Mouse (Mus musculus) urinary bladder, adult 18-20 months (tissue): ENCODE measurements at regions not wholly inside any gene's neighbourhood (a gene's known extent, or its start where the extent isn't known, plus 50 kb on each side); places are given as distances from the start of the nearest gene placed in this dataset.

ENCODE experiments used
- DNase-seq, 2 experiments: peaks; one replicate each; pipeline ENCODE4 v3.0.0; 2022; ENCODE audit warnings: low spot score in 2 of 2, mixed read lengths in 2 of 2

DNA sequence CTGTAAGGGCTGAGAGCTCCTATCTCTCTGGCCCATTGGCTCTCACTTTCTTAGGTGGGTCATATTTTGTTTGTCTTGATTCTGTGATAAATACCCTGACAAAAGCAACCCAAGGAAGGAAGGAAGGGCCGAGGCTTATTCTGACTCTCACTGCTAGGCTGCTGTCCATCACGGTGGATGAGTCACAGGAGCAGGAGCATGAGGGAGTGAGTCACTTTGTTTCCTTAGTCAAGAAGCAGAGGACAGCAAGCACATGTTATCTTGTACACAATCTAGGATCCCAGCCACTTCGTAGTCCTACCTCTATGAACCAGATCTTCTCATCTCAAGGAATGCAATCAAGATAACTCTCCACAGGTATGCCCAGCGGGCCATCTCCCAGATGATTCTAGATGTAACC is 69.9 kb downstream of the Atp6v1g3 start:
- peak in 1 of 2 experiments; percentile 32 for DNase-seq

DNA sequence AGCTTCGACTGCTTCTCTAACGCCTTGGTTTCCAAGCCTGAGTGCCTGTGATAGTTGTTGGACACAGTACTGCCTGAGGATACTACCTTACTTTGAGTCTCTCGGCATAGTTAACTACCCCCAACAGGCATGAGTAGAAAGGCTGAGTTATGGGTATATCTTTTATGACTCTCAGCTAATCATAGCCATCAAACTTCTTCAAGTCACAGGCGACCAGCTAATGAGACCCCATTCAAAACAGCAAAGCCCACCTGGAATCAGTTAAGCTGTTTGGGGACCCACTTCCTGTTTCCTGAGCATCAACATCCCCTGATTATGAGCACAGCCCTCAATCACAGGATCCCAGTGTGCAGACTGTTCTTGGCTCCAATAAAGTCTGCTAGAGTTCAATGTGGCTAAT is 71.4 kb downstream of the Atp6v1g3 start:
- DNase-seq = no peak

DNA sequence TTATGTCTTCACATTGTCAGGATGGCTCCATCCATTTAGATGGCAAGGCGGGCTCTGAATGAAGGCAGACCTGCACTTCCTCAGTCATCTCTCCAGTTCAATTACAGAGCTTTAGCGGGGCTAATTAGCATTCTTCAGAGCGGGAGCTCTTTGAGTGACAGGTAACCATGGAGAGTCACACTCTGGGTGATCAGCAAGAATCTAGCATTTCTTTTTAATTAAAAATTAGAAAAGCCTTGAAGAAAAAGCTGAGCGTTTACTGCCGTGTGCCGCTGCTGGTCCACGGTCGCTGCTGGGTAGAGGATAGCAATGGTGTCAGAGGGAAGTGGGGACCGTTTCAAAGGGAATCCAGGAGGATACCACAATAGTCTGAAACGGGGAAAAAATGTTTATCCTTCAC is 72.5 kb downstream of the Atp6v1g3 start:
- no peak for DNase-seq

DNA sequence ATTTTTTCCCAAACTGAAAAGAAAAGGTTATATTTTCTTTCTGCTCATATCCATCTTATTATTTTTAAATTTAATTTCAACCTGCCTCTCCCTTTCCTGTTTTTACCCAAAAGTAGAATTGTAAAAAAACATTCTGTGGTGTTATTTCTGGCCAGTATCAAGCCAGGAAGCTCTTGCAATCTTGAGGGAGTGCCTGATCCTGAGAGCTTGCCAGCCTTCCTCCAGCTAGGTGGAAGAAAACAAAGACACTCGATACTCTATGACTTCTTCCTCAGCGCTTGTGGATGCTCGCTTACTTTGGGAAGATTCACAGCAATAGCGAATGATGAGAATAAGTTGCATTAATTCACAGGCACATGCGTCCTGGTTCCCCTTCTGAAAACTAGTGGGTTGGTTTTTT is 73.4 kb downstream of the Atp6v1g3 start:
- no peak for DNase-seq

DNA sequence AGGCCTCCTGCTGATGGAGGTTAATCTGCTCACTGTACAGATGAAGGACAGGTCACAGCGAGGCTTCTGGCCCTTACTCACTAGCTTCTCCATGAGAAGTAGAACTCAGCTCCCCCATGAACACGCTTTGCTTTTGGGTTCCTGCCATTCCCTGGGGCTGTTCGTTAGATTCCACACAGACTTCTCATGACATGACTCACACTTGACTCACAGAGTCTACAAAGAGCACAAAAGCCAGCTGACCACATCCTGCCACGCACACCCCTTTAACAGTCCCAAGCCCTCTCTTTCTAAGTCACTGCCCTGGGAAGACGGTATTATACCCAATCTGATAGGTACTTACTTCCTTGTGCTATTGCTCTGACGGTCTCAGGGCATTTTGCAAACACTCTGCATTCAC is 74.9 kb downstream of the Atp6v1g3 start:
- peak; percentile 26 to 78 for DNase-seq

DNA sequence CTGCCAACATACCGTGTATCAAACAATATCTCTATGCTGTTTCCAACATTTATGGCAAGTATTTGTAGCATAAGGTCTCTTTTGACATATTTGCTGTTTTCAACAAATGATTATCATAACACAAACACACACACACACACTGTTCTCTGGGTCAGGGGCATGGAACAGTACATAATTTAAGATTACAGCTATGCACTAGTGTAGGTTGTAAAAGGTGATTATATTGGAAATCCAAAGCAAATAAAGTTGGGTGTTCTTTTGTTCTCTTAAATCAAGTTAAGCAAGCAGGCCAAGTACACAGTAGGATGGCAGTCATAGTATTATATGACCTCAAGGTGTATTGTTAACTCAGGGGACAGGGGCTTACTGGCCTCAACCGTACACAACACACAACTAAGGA is 75.6 kb downstream of the Atp6v1g3 start:
- no peak for DNase-seq

DNA sequence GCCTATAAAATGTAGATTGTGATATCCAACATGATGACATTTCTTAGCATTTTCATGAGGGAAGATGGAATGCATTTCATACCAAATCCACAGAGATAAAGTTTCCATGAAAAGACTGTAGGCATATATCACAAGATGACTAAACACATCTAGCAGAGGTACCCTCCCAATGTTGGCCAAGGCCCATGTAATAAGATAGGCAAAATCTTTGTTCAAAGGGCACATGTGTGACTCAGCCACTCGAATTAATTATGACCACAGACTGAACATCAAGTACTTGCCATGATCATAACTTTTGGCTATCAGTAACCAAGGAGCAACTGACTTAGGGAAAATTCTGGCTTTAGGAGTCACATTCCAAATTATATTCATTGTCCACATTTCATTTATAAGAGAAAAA is 82.9 kb downstream of the Atp6v1g3 start:
- no peak for DNase-seq

DNA sequence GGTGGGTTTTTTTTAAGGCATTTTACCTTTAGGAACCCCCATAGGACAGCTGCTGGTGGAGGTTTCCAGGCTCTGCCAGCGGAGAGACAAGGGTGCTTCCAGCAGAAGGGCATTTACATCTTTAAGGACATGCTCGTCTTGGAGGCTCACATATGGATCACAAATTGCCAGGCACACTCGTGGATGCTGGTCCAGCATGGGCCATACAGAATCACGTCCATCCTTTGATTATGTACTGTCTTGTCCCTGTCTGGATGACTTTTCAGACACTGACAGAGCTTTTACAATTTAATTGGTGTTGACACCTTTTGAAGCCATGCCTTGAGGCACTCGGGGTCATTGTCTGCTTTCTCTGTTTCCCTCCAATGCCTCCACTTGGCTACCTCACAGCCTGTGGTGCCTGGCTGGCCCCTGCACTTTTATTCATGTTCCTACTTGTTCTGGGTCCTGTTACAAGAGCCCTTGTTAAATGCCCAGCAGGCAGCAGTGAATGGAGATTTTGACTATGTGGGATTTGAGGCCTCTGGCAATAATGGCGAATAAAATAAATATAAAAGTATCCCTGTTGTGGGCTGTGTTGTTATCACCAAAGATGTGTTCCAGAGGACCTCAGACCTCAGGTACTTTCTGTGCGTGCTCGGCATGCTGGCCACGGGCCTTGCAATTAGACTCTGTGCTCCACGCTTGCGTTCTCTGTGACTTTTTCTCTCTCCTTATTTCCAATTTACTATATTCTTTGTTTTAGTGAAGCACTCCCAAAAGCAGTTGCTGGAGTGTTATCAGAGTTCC is 89.3 kb downstream of the Atp6v1g3 start:
- no peak for DNase-seq

DNA sequence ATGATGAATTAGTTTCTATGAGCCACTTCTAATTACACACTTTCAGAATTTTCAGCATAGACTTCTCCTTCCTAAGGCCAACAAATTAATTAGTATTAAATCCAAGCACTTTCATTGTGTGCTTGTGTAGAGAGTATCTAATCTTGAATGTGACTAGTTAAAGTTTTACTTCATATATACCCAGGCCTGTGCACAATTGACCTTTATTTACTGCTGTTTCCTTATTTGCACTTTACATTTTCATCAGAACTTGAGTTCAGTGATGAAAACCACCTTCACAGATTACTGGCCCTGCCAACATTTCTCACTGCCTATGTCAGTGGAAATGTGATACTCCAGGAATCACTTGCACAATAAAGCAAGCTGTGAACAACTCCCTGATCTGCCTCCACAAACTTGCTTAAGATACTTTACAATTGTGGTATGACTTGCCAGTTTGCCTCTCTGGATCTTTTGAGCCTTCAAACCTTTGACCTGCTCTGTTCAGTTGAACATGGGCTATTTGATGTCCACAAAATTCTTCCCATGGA is 96.5 kb downstream of the Atp6v1g3 start:
- no peak for DNase-seq

DNA sequence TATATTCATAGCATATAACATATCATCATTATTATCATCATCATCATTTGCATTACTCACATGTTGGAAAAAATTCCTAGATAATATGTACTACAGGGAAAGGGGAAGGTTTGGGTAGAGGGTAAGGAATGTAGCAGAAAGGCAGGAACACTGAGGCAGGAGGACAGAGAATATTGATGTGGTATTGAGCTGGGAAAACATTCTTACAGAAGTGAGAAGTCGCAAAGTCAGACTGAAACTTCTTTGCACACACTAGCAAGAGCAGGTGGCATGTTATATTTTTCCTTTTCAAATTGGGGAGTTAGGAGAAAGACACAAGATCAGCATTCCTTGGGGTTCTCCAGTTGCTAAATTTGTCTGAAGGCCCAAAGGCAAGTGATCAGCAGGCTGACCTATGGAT is 97.9 kb downstream of the Atp6v1g3 start:
- no peak for DNase-seq

DNA sequence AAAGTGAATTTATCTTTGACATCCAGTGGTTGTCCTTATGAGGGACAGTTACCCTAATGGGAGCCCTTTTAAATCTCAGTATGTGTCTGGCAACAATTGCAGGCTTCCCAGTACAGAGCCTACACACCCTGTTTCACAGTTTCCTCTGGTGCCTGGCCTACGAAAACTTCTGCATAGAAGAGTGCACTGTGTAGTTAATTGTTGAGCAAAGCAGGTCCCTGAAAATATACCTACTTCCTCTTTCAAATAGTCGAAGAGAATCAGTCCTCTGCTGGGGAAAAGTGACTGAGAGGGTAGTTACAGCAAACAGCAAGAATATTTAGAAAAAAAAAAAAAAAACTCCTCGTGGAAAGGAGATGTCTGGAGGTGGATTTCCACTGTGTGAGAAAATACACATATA is 110.6 kb downstream of the Atp6v1g3 start:
- no peak for DNase-seq

DNA sequence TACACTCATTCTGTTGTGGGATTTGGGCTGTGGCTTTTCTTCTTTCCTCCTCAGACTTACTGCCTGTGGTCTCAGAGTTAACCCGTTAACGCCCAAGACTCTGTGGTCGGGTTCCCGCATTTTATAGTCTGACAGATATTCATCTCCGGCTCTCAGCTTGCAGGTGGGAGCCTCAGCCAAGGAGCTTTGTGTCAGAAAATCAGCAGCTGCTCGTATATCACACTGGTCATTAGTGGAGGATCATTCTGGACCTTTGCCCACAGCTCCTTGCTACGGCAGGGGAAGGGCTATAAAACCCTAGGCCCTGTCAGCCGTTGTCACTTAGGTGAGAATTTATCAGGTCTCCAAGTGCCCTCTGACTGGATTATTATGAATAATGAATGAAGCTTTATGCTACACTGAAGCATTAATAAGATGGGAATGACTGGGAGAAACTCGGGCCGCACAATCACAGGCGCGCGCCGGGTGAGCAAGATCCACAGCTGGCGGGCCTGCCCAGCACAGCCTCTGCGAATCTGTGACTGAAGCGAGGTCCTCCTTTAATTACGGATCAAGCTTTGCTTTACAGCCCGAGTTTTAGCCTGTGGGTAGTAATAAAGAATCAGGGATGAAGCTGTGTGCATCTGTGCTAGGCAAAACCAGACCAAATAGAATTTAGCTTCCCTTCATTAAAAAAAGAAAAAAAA is 111.8 kb downstream of the Atp6v1g3 start:
- no peak for DNase-seq

DNA sequence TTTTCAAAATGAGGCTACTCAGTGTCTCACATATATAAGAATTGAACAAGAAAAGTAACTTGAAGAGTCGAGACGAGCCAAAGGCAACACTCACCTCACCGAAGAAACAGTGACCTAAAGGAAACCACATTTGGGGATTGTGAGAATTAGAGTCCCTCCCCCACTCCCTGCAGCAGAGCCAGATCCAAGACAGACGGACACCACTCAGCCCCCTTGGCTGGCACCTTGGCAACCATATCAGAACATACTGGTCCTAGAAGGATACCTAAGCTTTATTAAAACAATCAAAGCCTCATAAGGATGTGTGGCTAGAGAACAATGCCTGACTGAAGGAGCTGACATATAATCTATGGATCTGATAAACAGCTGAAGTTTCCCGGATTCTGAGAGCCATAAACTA is 112.5 kb downstream of the Atp6v1g3 start:
- DNase-seq = no peak

DNA sequence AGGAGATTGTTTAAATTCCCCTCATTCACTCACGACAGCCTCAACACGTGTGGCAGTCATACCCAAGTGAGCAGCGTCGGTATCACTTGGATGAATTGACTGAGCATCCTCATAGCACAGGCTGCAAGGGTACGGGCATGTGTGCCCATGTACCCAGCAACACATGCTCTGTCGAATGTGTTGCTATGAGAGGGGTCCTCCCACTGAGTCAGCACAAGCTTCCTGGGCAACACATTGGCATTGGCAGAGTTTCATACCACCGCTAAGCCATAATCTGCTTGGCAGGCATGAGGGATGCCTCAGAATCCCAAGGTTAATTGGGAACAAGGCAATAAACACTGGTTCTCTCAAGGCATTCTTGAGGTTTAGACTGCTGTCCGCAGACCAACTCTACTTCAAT is 115.1 kb downstream of the Atp6v1g3 start:
- DNase-seq = no peak

DNA sequence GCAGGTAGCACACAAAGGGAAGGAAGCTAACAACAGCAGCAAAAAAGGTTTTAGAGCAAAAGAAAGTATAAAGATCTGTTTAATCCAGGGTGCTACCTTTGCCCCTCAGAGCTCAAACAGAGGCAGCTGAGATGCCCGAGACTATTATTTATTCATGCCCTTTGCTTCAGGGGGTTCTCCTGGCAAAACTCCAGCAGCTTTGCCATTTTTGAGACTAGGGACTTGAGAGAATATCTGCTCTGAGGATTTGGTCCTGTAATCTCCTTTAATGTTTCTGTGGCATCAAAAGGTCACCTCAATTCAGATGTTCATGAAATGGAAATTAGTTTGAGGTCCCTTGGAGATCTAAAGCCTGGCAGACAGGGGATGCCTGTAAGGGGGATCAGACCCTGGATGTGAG is 116.1 kb downstream of the Atp6v1g3 start:
- no peak for DNase-seq

DNA sequence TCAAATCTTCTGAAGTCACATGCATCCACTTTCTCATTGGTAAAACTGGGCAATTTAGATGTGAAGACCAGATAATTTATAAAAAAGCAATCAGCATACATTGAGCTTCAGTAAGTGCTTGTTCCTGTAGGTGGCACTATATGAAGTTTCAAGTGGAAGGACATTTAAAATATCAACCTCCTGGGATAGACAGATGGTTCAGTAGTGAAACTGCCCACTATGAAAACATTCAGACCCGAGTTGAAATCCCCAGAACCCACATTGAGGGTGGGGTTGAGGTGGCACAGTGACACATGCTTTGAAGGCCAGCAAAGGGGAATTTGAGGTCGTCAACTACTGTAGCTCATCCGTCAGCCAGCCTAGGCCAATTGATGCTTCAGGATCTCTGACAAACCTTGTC is 145.1 kb downstream of the Atp6v1g3 start:
- DNase-seq = no peak

DNA sequence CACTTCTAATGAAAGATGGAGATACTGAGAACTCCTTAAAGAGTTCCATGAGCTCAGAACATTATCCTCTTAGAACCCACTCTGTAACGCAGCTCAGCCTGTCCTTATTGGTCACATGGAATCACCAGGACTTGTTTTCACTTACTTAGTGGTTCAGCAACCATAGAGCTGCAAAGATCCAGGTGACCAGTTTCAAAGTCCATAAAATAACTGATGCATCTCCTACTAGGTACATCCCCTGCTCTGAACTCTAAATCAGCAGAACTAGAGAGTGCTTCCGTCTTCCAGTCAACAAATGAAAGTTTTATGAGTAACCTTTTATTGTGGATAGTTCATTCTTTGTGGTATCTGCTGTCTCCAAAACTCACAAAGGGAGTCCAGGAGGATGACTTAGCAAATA is 153.9 kb downstream of the Atp6v1g3 start:
- DNase-seq = no peak
